Mouse (Mus musculus) layer of hippocampus, postnatal 10 days (tissue): ENCODE measurements at regions not wholly inside any gene's neighbourhood (a gene's known extent, or its start where the extent isn't known, plus 50 kb on each side); places are given as distances from the start of the nearest gene placed in this dataset.

Experiments used
- microRNA-seq, 2 experiments: library from miRNA; unstranded; fragments of <30 nt; microRNA quantifications; one replicate each; pipeline ENCODE4 v1.2.0; 2021

Small RNAs in the stretch of these regions (microRNA-seq; reads per million reads assigned to microRNA genes)
- gene Gm44495, result 0 reads per million in 2 experiments
